Mouse (Mus musculus) forebrain, embryonic 14.5 days (tissue): ENCODE measurements around the gene Mrps31. TPM values are rescaled to one million over a fixed set of nuclear protein-coding genes. Genes with fewer than 3 reads are reported as not detected.

Source experiments
- ATAC-seq: fragments of 200-750 bp; cut with Nextera tagmentation; 2 replicates; pipeline ENCODE4 v1.8.0; 2017; ENCODE audit warnings: mild to moderate bottlenecking, moderate library complexity
- DNase-seq: peaks from one replicate; pipeline ENCODE4 v3.0.0-alpha.2; 2015; ENCODE audit warnings: low spot score
- H3K27ac ChIP-seq: fragments of 300-500 bp; sonication (generic); 2 replicates; pipeline ENCODE4 v1.5.1; 2014; ENCODE audit warnings: low read depth, mild to moderate bottlenecking, control low read depth, low read length, moderate library complexity
- H3K27me3 ChIP-seq: fragments of 300-500 bp; sonication (generic); replicated peaks from 2 replicates; pipeline ENCODE4 v1.6.1; 2014; ENCODE audit warnings: low read length, control low read depth, mixed read lengths; ENCODE audit not compliant: control insufficient read depth, insufficient read depth
- H3K36me3 ChIP-seq: fragments of 300-500 bp; sonication (generic); 2 replicates; pipeline ENCODE4 v1.6.1; 2014; ENCODE audit warnings: low read length, control low read depth; ENCODE audit not compliant: control insufficient read depth, insufficient read depth
- H3K4me1 ChIP-seq: fragments of 300-500 bp; sonication (generic); 2 replicates; pipeline ENCODE4 v1.6.1; 2014; ENCODE audit warnings: antibody characterized with exemption, low read length, control low read depth; ENCODE audit not compliant: control insufficient read depth, insufficient read depth
- H3K4me2 ChIP-seq: fragments of 300-500 bp; sonication (generic); 2 replicates; pipeline ENCODE4 v1.6.1; 2014; ENCODE audit warnings: mild to moderate bottlenecking, control low read depth, low read length
- H3K4me3 ChIP-seq: fragments of 300-500 bp; sonication (generic); 2 replicates; pipeline ENCODE4 v1.5.1; 2014; ENCODE audit warnings: low read depth, low read length, control low read depth
- H3K9ac ChIP-seq: fragments of 300-500 bp; sonication (generic); 2 replicates; pipeline ENCODE4 v1.6.1; 2014; ENCODE audit warnings: mild to moderate bottlenecking, low read length, control low read depth, moderate library complexity
- H3K9me3 ChIP-seq: fragments of 300-500 bp; sonication (generic); replicated peaks from 2 replicates; pipeline ENCODE4 v1.6.1; 2016; ENCODE audit warnings: low read length, control low read depth, mixed read lengths; ENCODE audit not compliant: control insufficient read depth
- WGBS: fragments of 180-500 bp; shearing (Covaris S2); extraction: QIAGEN DNeasy Blood & Tissue Kit; methylation state at CpG from one replicate; pipeline ENCODE4 v1.1.7; 2014; 5-methylcytosine and 5-hydroxymethylcytosine counted together
- polyA plus RNA-seq: library from polyadenylated mRNA; unstranded; fragments of >200 nt; fragmentation: Nextera tagmentation; extraction: Ambion mirVana; gene quantifications from 2 replicates; pipeline ENCODE4 v1.2.1, GENCODE M21; 2014

Mrps31 gene
- polyA plus RNA-seq, result 37.3 and 37.9 TPM in 2 replicates

GRCm38 (mm10) chr8:22411282-22411702 is at the start of gene Mrps31:
Mrps31 (plus strand) TSS chr8:22411361.
- H3K27ac ChIP-seq, result peak within 1 kb of the TSS; percentile 60; the same call in 1 of the 2 replicates
- ATAC-seq, result peak; percentile 96
- no peaks in the 10 kb centered on the region for H3K9me3 ChIP-seq
- DNase-seq, result peak; percentile 95
- H3K4me1 ChIP-seq, result peaks cover 6% of the 10 kb centered on the region; the same call in 1 of the 2 replicates
- H3K9ac ChIP-seq, result peak within 1 kb of the TSS; percentile 92
- H3K4me2 ChIP-seq, result peak within 1 kb of the TSS; percentile 66
- H3K4me3 ChIP-seq, result peak within 1 kb of the TSS; percentile 83
- H3K27me3 ChIP-seq, result no peaks in the 10 kb centered on the region
- H3K36me3 ChIP-seq, result peaks cover 7% of the 10 kb centered on the region
- 0% methylated on average over 25 of the region's 25 CpGs for WGBS

GRCm38 (mm10) chr8:22376311-22376710 is 34.9 kb upstream of the Mrps31 start:
- ATAC-seq (no peak), DNase-seq (no peak)
- no peak overlapping the region for H3K9ac ChIP-seq
- no peak overlapping the region for H3K27ac ChIP-seq
- no peak overlapping the region for H3K4me3 ChIP-seq
- peaks cover under 1% of the 10 kb centered on the region; the same call in 1 of the 2 replicates for H3K36me3 ChIP-seq
- H3K9me3 ChIP-seq, result no peaks in the 10 kb centered on the region
- H3K27me3 ChIP-seq, result no peaks in the 10 kb centered on the region
- 91% methylated on average over 5 of the region's 5 CpGs for WGBS
- H3K4me1 ChIP-seq, result no peaks in the 10 kb centered on the region
- H3K4me2 ChIP-seq, result no peak overlapping the region

GRCm38 (mm10) chr8:22376903-22377302 is 34.3 kb upstream of the Mrps31 start:
- DNase-seq, result peak; percentile 49
- Histone ChIP-seq H3K4me2 (no peak overlapping the region), H3K9me3 (no peaks in the 10 kb centered on the region), H3K9ac (no peak overlapping the region), H3K36me3 (peaks cover 6% of the 10 kb centered on the region; the same call in 1 of the 2 replicates), H3K27ac (no peak overlapping the region), H3K27me3 (no peaks in the 10 kb centered on the region), H3K4me3 (no peak overlapping the region), H3K4me1 (no peaks in the 10 kb centered on the region)
- ATAC-seq, result peak; percentile 76
- WGBS, result 47% methylated on average over 5 of the region's 5 CpGs

- no peak overlapping the region for H3K4me3 ChIP-seq
These were observed 30.2 kb upstream of the Mrps31 start for GRCm38 (mm10) chr8:22380934-22381333.

GRCm38 (mm10) chr8:22382824-22383595 is 28.2 kb upstream of the Mrps31 start:
- no peaks in the 10 kb centered on the region for H3K9me3 ChIP-seq
- 76% methylated on average over 19 of the region's 19 CpGs for WGBS
- no peaks in the 10 kb centered on the region for H3K27me3 ChIP-seq
- H3K36me3 ChIP-seq, result peaks cover 17% of the 10 kb centered on the region; the same call in 1 of the 2 replicates
- no peak overlapping the region for H3K4me3 ChIP-seq
- H3K27ac ChIP-seq, result no peak overlapping the region
- no peak overlapping the region for H3K4me2 ChIP-seq
- no peak overlapping the region for H3K9ac ChIP-seq
- ATAC-seq, result no peak
- DNase-seq, result peak; percentile 3
- no peaks in the 10 kb centered on the region for H3K4me1 ChIP-seq

More at GRCm38 (mm10) chr8:22380934-22381333, 30.2 kb upstream of the Mrps31 start:
- DNase-seq, result no peak
- no peaks in the 10 kb centered on the region for H3K27me3 ChIP-seq
- H3K4me2 ChIP-seq, result no peak overlapping the region
- H3K4me1 ChIP-seq, result no peaks in the 10 kb centered on the region
- peaks cover 12% of the 10 kb centered on the region; the same call in 1 of the 2 replicates for H3K36me3 ChIP-seq
- H3K27ac ChIP-seq, result no peak overlapping the region
- WGBS, result 91% methylated on average over 11 of the region's 11 CpGs
- H3K9ac ChIP-seq, result no peak overlapping the region
- ATAC-seq, result no peak
- no peaks in the 10 kb centered on the region for H3K9me3 ChIP-seq

- DNase-seq (no peak), ATAC-seq (no peak)
- WGBS, result 89% methylated on average over 6 of the region's 6 CpGs
- H3K4me2 ChIP-seq, result no peak overlapping the region
- H3K27ac ChIP-seq, result no peak overlapping the region
- no peaks in the 10 kb centered on the region for H3K27me3 ChIP-seq
- no peaks in the 10 kb centered on the region for H3K4me1 ChIP-seq
- H3K36me3 ChIP-seq, result peaks cover 26% of the 10 kb centered on the region
- H3K4me3 ChIP-seq, result no peak overlapping the region
- H3K9me3 ChIP-seq, result no peaks in the 10 kb centered on the region
- H3K9ac ChIP-seq, result no peak overlapping the region
These were observed 26.0 kb upstream of the Mrps31 start for GRCm38 (mm10) chr8:22385158-22385557.

- WGBS, result 77% methylated on average over 10 of the region's 10 CpGs
- Histone ChIP-seq H3K4me1 (no peaks in the 10 kb centered on the region), H3K27me3 (no peaks in the 10 kb centered on the region), H3K4me2 (no peak overlapping the region), H3K9ac (no peak overlapping the region), H3K36me3 (peaks cover 18% of the 10 kb centered on the region), H3K27ac (no peak overlapping the region), H3K9me3 (no peaks in the 10 kb centered on the region), H3K4me3 (no peak overlapping the region)
- ATAC-seq (no peak), DNase-seq (no peak)
These were observed 21.3 kb upstream of the Mrps31 start for GRCm38 (mm10) chr8:22389874-22390273.

GRCm38 (mm10) chr8:22390766-22391463 is 20.2 kb upstream of the Mrps31 start:
- no peaks in the 10 kb centered on the region for H3K9me3 ChIP-seq
- no peaks in the 10 kb centered on the region for H3K27me3 ChIP-seq
- no peak overlapping the region for H3K9ac ChIP-seq
- 92% methylated on average over 8 of the region's 8 CpGs for WGBS
- no peaks in the 10 kb centered on the region for H3K4me1 ChIP-seq
- DNase-seq (no peak), ATAC-seq (no peak)
- peaks cover 18% of the 10 kb centered on the region for H3K36me3 ChIP-seq
- no peak overlapping the region for H3K27ac ChIP-seq
- no peak overlapping the region for H3K4me2 ChIP-seq
- H3K4me3 ChIP-seq, result no peak overlapping the region

GRCm38 (mm10) chr8:22394471-22394870 is 16.7 kb upstream of the Mrps31 start:
- no peak overlapping the region for H3K9ac ChIP-seq
- WGBS, result 92% methylated on average over 4 of the region's 4 CpGs

More at GRCm38 (mm10) chr8:22394471-22394870, 16.7 kb upstream of the Mrps31 start:
- Histone ChIP-seq H3K36me3 (peaks cover 8% of the 10 kb centered on the region), H3K27ac (no peak overlapping the region), H3K4me3 (no peak overlapping the region), H3K27me3 (no peaks in the 10 kb centered on the region), H3K4me1 (no peaks in the 10 kb centered on the region), H3K4me2 (no peak overlapping the region), H3K9me3 (no peaks in the 10 kb centered on the region)
- DNase-seq, result no peak
- ATAC-seq, result no peak
